Mouse (Mus musculus) liver, postnatal 0 days (tissue): ENCODE measurements at regions not wholly inside any gene's neighbourhood (a gene's known extent, or its start where the extent isn't known, plus 50 kb on each side); places are given as distances from the start of the nearest gene placed in this dataset.

Experiments
- CTCF ChIP-seq: sonication (generic); IDR thresholded peaks from 2 replicates; pipeline ENCODE4 v1.5.1; 2016; ENCODE audit warnings: antibody characterized with exemption, low read depth
- EP300 ChIP-seq: IDR thresholded peaks from 2 replicates; pipeline ENCODE4 v1.6.1; 2016; ENCODE audit warnings: antibody characterized with exemption, low read depth, mild to moderate bottlenecking

DNA sequence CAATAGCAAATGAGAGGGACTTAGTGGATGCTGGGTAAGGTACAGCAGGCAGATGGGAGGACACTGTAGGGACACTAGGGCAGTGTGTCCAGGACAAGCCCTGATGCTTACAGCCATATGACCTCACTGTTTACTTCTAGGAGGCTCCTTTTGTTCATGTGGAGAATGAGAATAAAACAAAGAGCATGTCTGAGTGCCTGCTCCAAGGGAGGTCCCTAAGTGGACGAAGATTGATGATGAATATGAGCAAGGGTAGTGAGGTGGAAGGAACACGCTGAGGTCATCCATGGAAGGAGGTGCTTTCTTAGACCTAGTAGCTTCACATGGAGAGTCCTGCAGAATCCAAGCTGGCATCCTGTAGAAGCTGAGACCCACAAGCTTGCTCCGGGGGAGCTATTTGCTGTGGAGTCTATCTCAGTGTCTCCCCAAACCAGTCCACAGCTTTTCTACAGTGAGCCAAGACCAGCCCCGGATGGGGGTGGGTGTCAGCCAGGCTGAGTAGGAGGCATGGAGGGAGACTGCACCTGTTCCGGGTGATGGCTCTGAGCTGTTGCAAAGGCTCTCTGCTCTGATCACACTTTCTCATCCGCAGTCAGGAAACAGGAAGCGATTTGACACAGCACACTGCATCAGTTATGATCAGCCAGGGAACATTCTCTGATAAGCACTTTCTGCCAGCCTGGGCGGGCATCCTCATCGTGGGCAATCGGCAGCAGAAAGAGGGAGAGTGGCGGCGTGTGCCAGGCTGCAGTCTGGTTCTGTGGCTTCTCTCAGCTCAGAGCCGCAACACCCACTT is 332.0 kb downstream of the Eipr1 start:
- no peak for TF ChIP-seq CTCF
- no peak for TF ChIP-seq EP300
